Mouse (Mus musculus): ENCODE measurements around the gene Timp4. TPM values are rescaled to one million over a fixed set of nuclear protein-coding genes. Genes with fewer than 3 reads are reported as not detected.

Gene Timp4
- polyA plus RNA-seq, 1 experiment, result not detected

DNA sequence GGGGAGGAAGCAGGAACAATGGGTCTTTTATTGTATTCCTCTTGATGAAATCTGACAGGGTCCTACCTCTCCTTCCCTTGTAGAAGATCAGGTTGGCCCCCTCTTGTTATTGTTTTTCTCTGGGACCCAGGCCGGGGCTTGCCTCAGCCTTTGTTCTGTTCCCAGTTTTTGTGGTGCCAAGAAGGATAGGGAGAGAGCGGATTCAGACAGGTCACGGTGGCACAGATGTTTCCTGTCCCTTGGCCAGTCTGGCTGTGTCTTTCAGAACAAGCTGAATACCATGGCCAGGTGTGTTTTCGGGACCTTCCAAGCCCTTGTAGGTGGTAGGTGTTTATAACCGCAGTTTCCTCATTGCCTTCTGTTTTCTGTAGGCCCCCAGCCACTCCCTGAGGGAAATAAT lies 38.9 kb downstream of the Timp4 start:
- Histone ChIP-seq H3K4me3 (replicated peaks) (no peak overlapping the region), H3K36me3 (ENCODE audit: control insufficient read depth) (no peaks in the 10 kb centered on the region), H3K9me3 (ENCODE audit: control insufficient read depth, low read length) (no peaks in the 10 kb centered on the region), H3K4me1 (ENCODE audit: control insufficient read depth) (no peaks in the 10 kb centered on the region), H3K27me3 (ENCODE audit: control insufficient read depth) (no peaks in the 10 kb centered on the region)
- TF ChIP-seq GATA1 (IDR thresholded peaks at IDR 0.05; ENCODE audit: low read length) (no peak), TAL1 (IDR thresholded peaks at IDR 0.05; ENCODE audit: low read length) (no peak)

DNA sequence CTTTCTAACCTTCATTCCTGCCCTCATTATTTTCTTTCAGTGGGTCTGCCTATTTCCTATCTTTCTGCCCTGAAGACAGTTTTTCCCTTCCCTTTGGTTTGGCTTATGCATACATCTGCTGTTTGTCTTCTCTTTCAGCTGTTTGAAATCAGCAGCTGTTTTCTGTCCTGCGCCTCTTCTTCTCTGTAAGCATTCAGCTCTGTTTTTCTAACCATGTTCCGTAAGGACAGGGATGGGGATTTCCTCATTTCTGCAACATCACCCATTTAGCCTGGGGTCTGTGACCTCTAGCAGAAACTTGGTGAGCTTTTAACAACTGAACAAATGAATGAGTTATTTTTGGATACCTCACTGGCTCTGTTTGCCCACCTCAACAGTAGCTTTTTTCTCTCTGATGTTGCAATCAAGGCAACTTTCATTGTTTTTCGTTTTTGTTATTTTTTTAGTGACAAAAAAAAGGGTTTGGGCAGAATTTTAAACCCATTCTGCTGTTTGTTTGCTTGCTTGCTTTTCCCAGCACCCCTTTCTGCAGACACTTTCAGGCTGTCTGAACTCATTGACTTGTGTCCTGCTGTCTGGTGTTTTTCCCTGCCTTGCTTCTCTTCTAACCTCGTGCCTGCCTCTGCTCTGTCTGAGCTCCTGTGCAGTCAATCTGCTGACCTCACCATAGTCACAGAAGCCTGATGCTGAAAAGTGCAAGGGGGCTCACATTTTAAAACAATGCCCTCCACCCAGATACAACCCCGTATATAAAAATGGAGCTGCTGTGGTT lies 39.7 kb downstream of the Timp4 start:
- H3K9me3 ChIP-seq (ENCODE audit: control insufficient read depth, low read length), result no peaks in the 10 kb centered on the region
- no peak overlapping the region for H3K4me3 ChIP-seq (replicated peaks)
- H3K27me3 ChIP-seq (ENCODE audit: control insufficient read depth), result no peaks in the 10 kb centered on the region
- H3K4me1 ChIP-seq (ENCODE audit: control insufficient read depth), result no peaks in the 10 kb centered on the region
- H3K36me3 ChIP-seq (ENCODE audit: control insufficient read depth), result no peaks in the 10 kb centered on the region
- TF ChIP-seq GATA1 (IDR thresholded peaks at IDR 0.05; ENCODE audit: low read length) (no peak), TAL1 (IDR thresholded peaks at IDR 0.05; ENCODE audit: low read length) (no peak)

DNA sequence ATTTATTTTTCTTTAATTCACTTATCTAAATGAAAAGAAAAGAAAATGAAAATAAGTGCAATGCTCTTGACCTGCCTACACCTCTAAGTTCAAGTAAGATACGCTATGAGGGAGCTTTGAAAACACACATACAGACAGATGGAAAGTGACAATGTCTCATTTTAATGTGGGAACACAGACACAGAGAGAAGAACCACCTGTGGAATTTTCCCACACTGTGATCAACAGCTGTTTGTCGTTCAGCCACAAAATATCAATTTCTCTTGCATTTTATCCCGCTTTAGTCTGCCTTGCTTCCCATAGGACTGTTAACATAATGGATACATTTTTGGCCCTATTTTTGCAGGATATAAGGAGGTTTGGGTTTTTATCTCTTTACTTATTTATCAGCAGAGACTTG lies 41.2 kb downstream of the Timp4 start:
- Histone ChIP-seq H3K36me3 (ENCODE audit: control insufficient read depth) (no peaks in the 10 kb centered on the region), H3K4me1 (ENCODE audit: control insufficient read depth) (no peaks in the 10 kb centered on the region), H3K9me3 (ENCODE audit: control insufficient read depth, low read length) (no peaks in the 10 kb centered on the region), H3K4me3 (replicated peaks) (no peak overlapping the region), H3K27me3 (ENCODE audit: control insufficient read depth) (no peaks in the 10 kb centered on the region)
- TF ChIP-seq GATA1 (IDR thresholded peaks at IDR 0.05; ENCODE audit: low read length) (no peak), TAL1 (IDR thresholded peaks at IDR 0.05; ENCODE audit: low read length) (no peak)

GRCm38 (mm10) chr6:115210187-115210586 lies 41.8 kb downstream of the Timp4 start:
- TF ChIP-seq TAL1 (IDR thresholded peaks at IDR 0.05; ENCODE audit: low read length), result no peak
- TF ChIP-seq GATA1 (IDR thresholded peaks at IDR 0.05; ENCODE audit: low read length), result no peak
- H3K4me3 ChIP-seq (replicated peaks), result no peak overlapping the region
- H3K9me3 ChIP-seq (ENCODE audit: control insufficient read depth, low read length), result no peaks in the 10 kb centered on the region
- no peaks in the 10 kb centered on the region for H3K27me3 ChIP-seq (ENCODE audit: control insufficient read depth)
- no peaks in the 10 kb centered on the region for H3K4me1 ChIP-seq (ENCODE audit: control insufficient read depth)
- no peaks in the 10 kb centered on the region for H3K36me3 ChIP-seq (ENCODE audit: control insufficient read depth)

GRCm38 (mm10) chr6:115203029-115203428 lies 49.0 kb downstream of the Timp4 start:
- TF ChIP-seq GATA1 (IDR thresholded peaks at IDR 0.05; ENCODE audit: low read length), result no peak
- no peak for TF ChIP-seq TAL1 (IDR thresholded peaks at IDR 0.05; ENCODE audit: low read length)
- H3K9me3 ChIP-seq (ENCODE audit: control insufficient read depth, low read length), result no peaks in the 10 kb centered on the region

GRCm38 (mm10) chr6:115200753-115201152 lies 51.3 kb downstream of the Timp4 start:
- Histone ChIP-seq H3K36me3 (ENCODE audit: control insufficient read depth) (no peaks in the 10 kb centered on the region), H3K4me1 (ENCODE audit: control insufficient read depth) (no peaks in the 10 kb centered on the region), H3K27me3 (ENCODE audit: control insufficient read depth) (no peaks in the 10 kb centered on the region), H3K4me3 (replicated peaks) (no peak overlapping the region), H3K9me3 (ENCODE audit: control insufficient read depth, low read length) (no peaks in the 10 kb centered on the region)
- TF ChIP-seq GATA1 (IDR thresholded peaks at IDR 0.05; ENCODE audit: low read length) (no peak), TAL1 (IDR thresholded peaks at IDR 0.05; ENCODE audit: low read length) (no peak)

More at GRCm38 (mm10) chr6:115203029-115203428, 49.0 kb downstream of the Timp4 start:
- Histone ChIP-seq H3K4me3 (replicated peaks) (no peak overlapping the region), H3K36me3 (ENCODE audit: control insufficient read depth) (no peaks in the 10 kb centered on the region), H3K4me1 (ENCODE audit: control insufficient read depth) (no peaks in the 10 kb centered on the region), H3K27me3 (ENCODE audit: control insufficient read depth) (no peaks in the 10 kb centered on the region)

Other genes with a start within 250 kb of the Timp4 start
- 1.4 TPM in 2 replicates for gene Tamm41, start 214.3 kb downstream of the Timp4 start, polyA plus RNA-seq (2012)
- gene Syn2, start 117.3 kb downstream of the Timp4 start, polyA plus RNA-seq (2012), result not detected in 2 replicates
- gene Gm17482, start 24.9 kb downstream of the Timp4 start, polyA plus RNA-seq (2012), result not detected in 2 replicates
- not detected in 2 replicates for gene Pparg, start 108.7 kb upstream of the Timp4 start, polyA plus RNA-seq (2012)

All from erythroblast, embryonic 14.5 days (primary cell).